Mouse (Mus musculus) ES-E14 (cell line): ENCODE data around the gene Gna14. TPM values are rescaled to one million over a fixed set of nuclear protein-coding genes. Genes with fewer than 3 reads are reported as not detected.
A peak's percentile ranks its signal among the peaks of the same experiment; 100 is the strongest.

Experiments
- DNase-seq: peaks from one replicate; pipeline ENCODE4 v3.0.0-alpha.2; 2013; ENCODE audit warnings: low read depth, low spot score
- H3K27ac ChIP-seq: 2 replicates; pipeline ENCODE4 v1.5.1; 2012; ENCODE audit warnings: low read depth, mild to moderate bottlenecking, low read length, moderate library complexity, mixed read lengths; ENCODE audit not compliant: poor library complexity, insufficient read depth, severe bottlenecking
- H3K36me3 ChIP-seq: 2 replicates; pipeline ENCODE4 v1.6.1; 2012; ENCODE audit warnings: mild to moderate bottlenecking, low read length, moderate library complexity, mixed read lengths; ENCODE audit not compliant: control insufficient read depth, poor library complexity, insufficient read depth, severe bottlenecking
- H3K4me1 ChIP-seq, 2 experiments: fragments of 150-350 bp in 1 of 2; sonication (generic) in 1 of 2; 2 replicates each; pipeline ENCODE4 v1.6.1; 2012; ENCODE audit warnings: low read length in 2 of 2, mild to moderate bottlenecking in 1 of 2, mixed read lengths in 1 of 2; ENCODE audit not compliant: control insufficient read depth in 2 of 2, insufficient read depth in 2 of 2, poor library complexity in 1 of 2
- H3K4me3 ChIP-seq, 2 experiments: fragments of 150-350 bp in 1 of 2; sonication (generic) in 1 of 2; 2 replicates each; pipeline ENCODE4 v1.5.1; 2012; ENCODE audit warnings: low read length in 2 of 2, low read depth in 1 of 2, mild to moderate bottlenecking in 1 of 2, mixed read lengths in 1 of 2; ENCODE audit not compliant: insufficient read depth in 1 of 2, poor library complexity in 1 of 2, severe bottlenecking in 1 of 2
- H3K9ac ChIP-seq: 2 replicates; pipeline ENCODE4 v1.6.1; 2012; ENCODE audit warnings: low read depth, mild to moderate bottlenecking, low read length, mixed read lengths; ENCODE audit not compliant: poor library complexity, insufficient read depth, severe bottlenecking
- H3K9me3 ChIP-seq: fragments of 150-350 bp; sonication (generic); 2 replicates; pipeline ENCODE4 v1.6.1; 2012; ENCODE audit warnings: low read depth, mild to moderate bottlenecking, low read length; ENCODE audit not compliant: control insufficient read depth, insufficient read depth
- CHD2 ChIP-seq: IDR thresholded peaks from 2 replicates; pipeline ENCODE4 v1.6.1; 2014; ENCODE audit warnings: mild to moderate bottlenecking, low read depth, low read length, inconsistent platforms
- HCFC1 ChIP-seq: IDR thresholded peaks from 2 replicates; pipeline ENCODE4 v1.6.1; 2012; ENCODE audit warnings: low read length, inconsistent platforms, borderline replicate concordance; ENCODE audit not compliant: insufficient read depth
- MAFK ChIP-seq: IDR thresholded peaks from 2 replicates; pipeline ENCODE4 v1.6.1; 2014; ENCODE audit warnings: mild to moderate bottlenecking, low read depth, low read length, inconsistent platforms; ENCODE audit not compliant: insufficient read depth
- ZC3H11A ChIP-seq: IDR thresholded peaks from 2 replicates; pipeline ENCODE4 v1.6.1; 2012; ENCODE audit warnings: low read depth, mild to moderate bottlenecking, inconsistent platforms, low read length, borderline replicate concordance
- ZNF384 ChIP-seq: IDR thresholded peaks from 2 replicates; pipeline ENCODE4 v1.6.1; 2012; ENCODE audit warnings: low read depth, low read length, inconsistent platforms
- in situ Hi-C, 2 experiments: fragments of 600-800 bp; cut with MboI; formaldehyde crosslinking; loops; one replicate each; pipeline ENCODE4 v1.15.1; 2025; ENCODE audit warnings: low sequenced_read_pairs in 2 of 2, inconsistent platforms in 1 of 2; ENCODE audit not compliant: unreplicated experiment in 2 of 2
- total RNA-seq: library from RNA; depleted of rRNA; stranded (reverse); fragments of 300-350 nt; gene quantifications from 2 replicates; pipeline ENCODE4 v1.2.3, GENCODE M21; 2012

Gene Gna14
- total RNA-seq, 1 experiment = 2.5 TPM

DNA sequence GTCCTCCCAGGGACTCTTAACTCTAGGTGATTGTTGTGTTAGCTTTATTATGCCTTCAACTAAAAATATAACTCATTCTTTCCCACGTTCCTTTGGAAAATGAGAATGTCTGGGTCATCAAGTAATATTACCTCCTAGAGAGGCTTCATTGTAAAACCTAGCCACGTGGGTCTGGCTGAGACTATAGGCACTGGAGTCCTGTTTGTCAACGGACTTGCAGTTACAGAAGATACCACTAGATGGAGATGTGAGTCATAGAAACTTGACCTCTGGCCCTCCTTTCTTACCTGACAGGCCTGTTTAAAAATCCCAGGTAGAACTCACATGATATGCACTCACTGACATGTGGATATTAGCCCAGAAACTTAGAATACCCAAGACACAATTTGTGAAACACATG lies 149.8 kb downstream of the Gna14 start:
- no peaks in the 10 kb centered on the region for H3K4me1 ChIP-seq
- no peaks in the 10 kb centered on the region for H3K36me3 ChIP-seq
- TF ChIP-seq ZC3H11A (0 out of 2 replicates have a peak, but pooled peaks have one; percentile 34), CHD2 (no peak), MAFK (no peak), ZNF384 (no peak), HCFC1 (no peak)
- H3K4me3 ChIP-seq = no peak overlapping the region
- in situ Hi-C loops = no loop called here
- no peak overlapping the region for H3K27ac ChIP-seq
- H3K9ac ChIP-seq = no peak overlapping the region
- H3K9me3 ChIP-seq = no peaks in the 10 kb centered on the region
- peak; percentile 72 for DNase-seq

DNA sequence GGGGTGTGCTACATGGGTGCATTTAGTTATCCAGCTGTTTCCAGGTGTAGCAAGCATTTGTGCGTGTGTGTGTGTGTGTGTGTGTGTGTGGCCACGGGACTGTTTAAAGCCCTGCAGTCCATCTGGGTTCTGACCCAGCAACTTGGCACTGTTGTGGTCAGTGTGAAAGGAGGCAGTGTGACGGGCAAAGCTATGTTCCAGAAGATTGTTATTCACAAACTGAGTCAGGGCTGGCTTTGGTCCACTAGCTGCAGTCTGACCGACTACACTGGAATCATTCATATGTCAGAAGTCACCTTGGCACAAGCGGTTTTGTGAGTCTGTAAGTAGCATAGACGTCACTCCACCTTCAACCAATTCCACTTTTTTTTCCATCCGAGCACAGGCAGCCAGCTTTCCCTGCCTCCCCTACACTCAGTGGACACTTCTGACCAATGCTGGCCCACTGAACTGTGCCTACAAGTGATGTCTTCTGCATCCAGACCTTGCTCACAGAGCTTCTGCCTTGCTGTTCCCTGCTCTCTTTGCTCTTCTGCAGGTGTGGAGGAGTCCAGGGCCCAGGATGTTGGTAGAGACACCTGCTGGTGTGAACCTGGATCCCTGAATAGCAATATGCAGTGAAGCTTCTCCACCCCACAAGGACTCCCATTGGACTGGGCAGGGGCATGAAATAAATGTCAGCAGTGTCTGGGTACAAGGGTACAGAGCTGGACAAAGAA lies 157.9 kb downstream of the Gna14 start:
- Histone ChIP-seq H3K9ac (no peak overlapping the region), H3K27ac (no peak overlapping the region), H3K4me1 (peaks cover 0 to under 1% of the 10 kb centered on the region in 2 experiments; a peak in 1 of 4 replicates), H3K9me3 (no peaks in the 10 kb centered on the region), H3K4me3 (no peak overlapping the region), H3K36me3 (no peaks in the 10 kb centered on the region)
- no peak for DNase-seq
- in situ Hi-C loops = no loop called here
- TF ChIP-seq MAFK (no peak), ZNF384 (no peak), ZC3H11A (no peak), CHD2 (no peak), HCFC1 (no peak)

DNA sequence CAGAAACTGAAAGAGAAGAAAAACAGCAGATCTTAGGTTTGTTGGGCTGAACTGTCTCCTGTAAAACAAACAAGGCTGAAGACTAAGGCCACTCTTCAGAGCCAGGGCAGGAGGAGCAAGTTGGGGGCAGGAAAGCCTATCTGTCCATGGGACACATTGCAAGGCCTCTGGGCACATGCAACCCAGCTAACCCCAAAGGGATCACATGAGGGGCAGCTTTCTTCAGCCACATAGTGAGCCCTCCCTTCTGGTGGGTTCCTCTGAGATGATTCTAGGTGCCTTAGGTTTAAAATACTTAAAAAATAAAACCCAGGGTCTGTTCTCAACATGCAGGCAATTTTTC lies 158.4 kb downstream of the Gna14 start:
- DNase-seq = no peak
- no peak overlapping the region for H3K4me3 ChIP-seq
- no peaks in the 10 kb centered on the region for H3K36me3 ChIP-seq
- no peak overlapping the region for H3K27ac ChIP-seq
- TF ChIP-seq CHD2 = no peak
- TF ChIP-seq MAFK = no peak
- no peak for TF ChIP-seq HCFC1
- no peak for TF ChIP-seq ZC3H11A
- no peak for TF ChIP-seq ZNF384
- in situ Hi-C loops = no loop called here
- no peak overlapping the region for H3K9ac ChIP-seq
- peaks cover 0 to 6% of the 10 kb centered on the region in 2 experiments; a peak in 1 of 4 replicates for H3K4me1 ChIP-seq
- no peaks in the 10 kb centered on the region for H3K9me3 ChIP-seq

GRCm38 (mm10) chr19:16597216-16597615 lies 161.7 kb downstream of the Gna14 start:
- in situ Hi-C loops = no loop called here
- Histone ChIP-seq H3K36me3 (no peaks in the 10 kb centered on the region), H3K9ac (no peak overlapping the region), H3K4me3 (no peak overlapping the region), H3K4me1 (peaks cover 2 to 9% of the 10 kb centered on the region in 2 experiments; a peak in 1 of 4 replicates), H3K9me3 (no peaks in the 10 kb centered on the region), H3K27ac (no peak overlapping the region)
- no peak for DNase-seq
- no peak for TF ChIP-seq HCFC1
- no peak for TF ChIP-seq ZC3H11A
- TF ChIP-seq CHD2 = no peak
- TF ChIP-seq MAFK = no peak
- no peak for TF ChIP-seq ZNF384
